Comparison of ENCODE assay signal across 25 mouse cellular contexts in the genomic region with DNA sequence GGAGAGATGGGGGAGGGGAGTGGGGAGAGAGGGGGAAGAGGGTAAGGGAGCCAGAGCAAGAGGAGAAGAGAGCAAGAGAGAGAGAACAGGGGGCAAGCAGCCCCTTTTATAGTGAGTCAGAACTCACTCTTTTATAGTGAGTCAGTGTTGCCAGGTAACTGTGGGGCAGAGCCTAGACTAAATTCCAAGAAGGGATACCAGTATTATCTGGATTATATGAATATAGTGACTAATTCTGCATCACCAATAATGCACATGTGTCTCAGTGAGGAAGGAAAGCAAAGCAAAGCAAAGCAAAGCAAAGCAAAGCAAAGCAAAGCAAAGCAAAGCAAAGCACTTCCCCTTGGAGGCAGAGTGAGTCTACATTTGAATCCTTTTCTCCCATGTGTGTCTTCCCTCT. TPM values are rescaled to one million over a fixed set of nuclear protein-coding genes. Genes with fewer than 3 reads are reported as not detected.
DNase-seq lines count a peak whose midpoint lies in the region; ATAC-seq and TF ChIP-seq lines count a peak whose summit lies in the region.
"Had no signal": no experiment of that assay in that cellular context is flagged by ENCODE, and none has a peak within 500 bp of the region (broad histone marks: within the 10 kb centered on the region; RNA-seq: fewer than 3 reads in every experiment).

No protein-coding gene starts in this region.

- TF ChIP-seq CTCF in Patski (IDR thresholded peaks at IDR 0.05), result no peak
- no peak for TF ChIP-seq CTCF in intestine, postnatal 0 days (IDR thresholded peaks at IDR 0.05; ENCODE audit: low read depth)

- in situ Hi-C loops in Patski (cut with MboI; ENCODE audit: low pct_unique_long_range_greater_than_20kb), result no loop called here

- CTCF ChIA-PET in Patski (lab: Charles Lee), result no interaction called here

- H3K9me3 ChIP-seq in intestine, postnatal 0 days (ENCODE audit: control insufficient read depth), result no peaks in the 10 kb centered on the region
- H3K9me3 ChIP-seq: embryonic facial prominence, embryonic 15.5 days; forebrain, embryonic 12.5 days; heart, embryonic 13.5 days; hindbrain, embryonic 15.5 days had no signal

- peak; percentile 6 for DNase-seq in heart, adult 11 months
- DNase-seq in heart, adult 18-20 months, result no peak
- no peak for DNase-seq in Patski (ENCODE audit: low read depth, low spot score)
- DNase-seq in urinary bladder, postnatal 25 days (ENCODE audit: low spot score), result no peak
- no peak for DNase-seq in cerebellum, adult 9-10 months
- no peak for DNase-seq in left cerebral cortex, adult 11 months (ENCODE audit: low spot score)
- DNase-seq: adrenal gland, adult 2 months; adrenal gland, postnatal 36 days; cerebellum, adult 2 months; cerebellum, postnatal 14 days; embryo, embryonic 11 days; gastrocnemius, postnatal 14 days; heart, postnatal 36 days had no signal

- peak overlapping the region; percentile 60; the same call in 1 of the 2 replicates for H3K27ac ChIP-seq in intestine, postnatal 0 days (ENCODE audit: low read depth, low read length)
- H3K27ac ChIP-seq: embryonic facial prominence, embryonic 15.5 days; forebrain, embryonic 12.5 days; heart, embryonic 13.5 days; hindbrain, embryonic 15.5 days had no signal

- no peaks in the 10 kb centered on the region for H3K36me3 ChIP-seq in intestine, postnatal 0 days (ENCODE audit: control insufficient read depth, insufficient read depth)
- H3K36me3 ChIP-seq: embryonic facial prominence, embryonic 15.5 days; forebrain, embryonic 12.5 days; G1E; heart, embryonic 13.5 days; hindbrain, embryonic 15.5 days had no signal

- H3K9ac ChIP-seq in intestine, postnatal 0 days (ENCODE audit: low read depth, low read length), result no peak overlapping the region
- H3K9ac ChIP-seq: embryonic facial prominence, embryonic 15.5 days; forebrain, embryonic 12.5 days; heart, embryonic 13.5 days; hindbrain, embryonic 15.5 days had no signal

- H3K4me1 ChIP-seq in intestine, postnatal 0 days (replicated peaks; ENCODE audit: control insufficient read depth, insufficient read depth, low read length), result peaks cover 14% of the 10 kb centered on the region; the same call in 1 of the 2 replicates
- H3K4me1 ChIP-seq: forebrain, embryonic 12.5 days; heart, embryonic 13.5 days; hindbrain, embryonic 15.5 days had no signal

- no peak overlapping the region for H3K4me3 ChIP-seq in intestine, postnatal 0 days (ENCODE audit: low read depth, low read length)
- H3K4me3 ChIP-seq: embryonic facial prominence, embryonic 15.5 days; forebrain, embryonic 12.5 days; heart, embryonic 13.5 days; hindbrain, embryonic 15.5 days had no signal

- peak overlapping the region; percentile 51 for H3K4me2 ChIP-seq in intestine, postnatal 0 days (replicated peaks; ENCODE audit: low read depth)
- H3K4me2 ChIP-seq: embryonic facial prominence, embryonic 15.5 days; forebrain, embryonic 12.5 days; heart, embryonic 13.5 days; hindbrain, embryonic 15.5 days had no signal

- H3K27me3 ChIP-seq in Patski, result no peaks in the 10 kb centered on the region
- H3K27me3 ChIP-seq in intestine, postnatal 0 days (replicated peaks; ENCODE audit: control insufficient read depth, insufficient read depth, low read length), result no peaks in the 10 kb centered on the region
- H3K27me3 ChIP-seq: embryonic facial prominence, embryonic 15.5 days; forebrain, embryonic 12.5 days; heart, embryonic 13.5 days; hindbrain, embryonic 15.5 days had no signal

- ATAC-seq in Patski, result peak; percentile 54
- no peak for ATAC-seq in intestine, postnatal 0 days
- ATAC-seq: forebrain, embryonic 16.5 days had no signal

- POLR2A ChIA-PET in Patski (lab: Charles Lee), result no interaction called here

RNA-seq across cellular contexts. Expression of gene Themis3, which starts 0.8 kb away (rescaled TPM):
- not detected for total RNA-seq in heart, adult 18-20 months (2021)
- not detected for polyA plus RNA-seq in Patski (2021)
- 25.7 and 30.6 TPM in 2 replicates for polyA plus RNA-seq in intestine, postnatal 0 days (2015; fragmentation: Nextera tagmentation; extraction: Ambion mirVana)
- total RNA-seq: adrenal gland, adult 2 months; adrenal gland, postnatal 36 days; common myeloid progenitor, adult 5-6 weeks; G1E; gastrocnemius, postnatal 14 days; heart, postnatal 36 days had no signal
- polyA plus RNA-seq: adrenal gland, adult 2 months; cerebellum, adult 2 months; embryonic facial prominence, embryonic 11.5 days; embryonic facial prominence, embryonic 15.5 days; forebrain, embryonic 12.5 days; forebrain, embryonic 16.5 days; G1E; gonadal fat pad, adult 2 months; heart, embryonic 13.5 days; heart, postnatal 0 days; hindbrain, embryonic 11.5 days had no signal

Comparison
In these comparisons a context has a peak if more than half of its experiments do, and no peak if none do; other contexts are left out.
1. RNA of gene Themis3, which starts 0.8 kb away (polyA plus RNA-seq): 25.7 to 30.6 TPM in intestine, postnatal 0 days; not detected in Patski (single experiment); every median in the first group is over 10 times any median in the second.